Mouse (Mus musculus) forebrain, embryonic 16.5 days (tissue): ENCODE results near the gene Lrrfip1. TPM values are rescaled to one million over a fixed set of nuclear protein-coding genes. Genes with fewer than 3 reads are reported as not detected.

Source experiments
- ATAC-seq: fragments of 200-750 bp; cut with Nextera tagmentation; 2 replicates; pipeline ENCODE4 v1.8.0; 2017; ENCODE audit warnings: mild to moderate bottlenecking, moderate library complexity
- H3K27ac ChIP-seq: fragments of 300-500 bp; sonication (generic); 2 replicates; pipeline ENCODE4 v1.5.1; 2014; ENCODE audit warnings: low read length, control low read depth
- H3K27me3 ChIP-seq: fragments of 300-500 bp; sonication (generic); replicated peaks from 2 replicates; pipeline ENCODE4 v1.6.1; 2014; ENCODE audit warnings: low read length; ENCODE audit not compliant: control insufficient read depth, insufficient read depth
- H3K36me3 ChIP-seq: fragments of 300-500 bp; sonication (generic); 2 replicates; pipeline ENCODE4 v1.6.1; 2014; ENCODE audit not compliant: control insufficient read depth, insufficient read depth
- H3K4me1 ChIP-seq: fragments of 300-500 bp; sonication (generic); replicated peaks from 2 replicates; pipeline ENCODE4 v1.6.1; 2014; ENCODE audit warnings: low read length; ENCODE audit not compliant: control insufficient read depth, insufficient read depth
- H3K4me2 ChIP-seq: fragments of 300-500 bp; sonication (generic); 2 replicates; pipeline ENCODE4 v1.6.1; 2014; ENCODE audit warnings: mild to moderate bottlenecking, low read length, control low read depth
- H3K4me3 ChIP-seq: fragments of 300-500 bp; sonication (generic); replicated peaks from 2 replicates; pipeline ENCODE4 v1.5.1; 2014; ENCODE audit warnings: mild to moderate bottlenecking, low read length, control low read depth
- H3K9ac ChIP-seq: fragments of 300-500 bp; sonication (generic); replicated peaks from 2 replicates; pipeline ENCODE4 v1.6.1; 2014; ENCODE audit warnings: low read depth, low read length, control low read depth
- H3K9me3 ChIP-seq: fragments of 300-500 bp; sonication (generic); 2 replicates; pipeline ENCODE4 v1.6.1; 2016; ENCODE audit warnings: low read length; ENCODE audit not compliant: control insufficient read depth
- WGBS: fragments of 180-500 bp; shearing (Covaris S2); extraction: QIAGEN DNeasy Blood & Tissue Kit; methylation state at CpG from one replicate; pipeline ENCODE4 v1.1.7; 2014; 5-methylcytosine and 5-hydroxymethylcytosine counted together
- polyA plus RNA-seq: library from polyadenylated mRNA; unstranded; fragments of >200 nt; fragmentation: Nextera tagmentation; extraction: Ambion mirVana; gene quantifications from 2 replicates; pipeline ENCODE4 v1.2.1, GENCODE M21; 2015

Lrrfip1 gene
- polyA plus RNA-seq, 1 experiment from 2014 or later = 48.5 TPM

- WGBS = 94% methylated on average over 2 of the region's 2 CpGs
- Histone ChIP-seq H3K9me3 (no peaks in the 10 kb centered on the region), H3K9ac (no peak overlapping the region), H3K27ac (no peak overlapping the region), H3K4me2 (no peak overlapping the region), H3K4me3 (no peak overlapping the region), H3K4me1 (peaks cover 10% of the 10 kb centered on the region; the same call in 1 of the 2 replicates), H3K27me3 (no peaks in the 10 kb centered on the region), H3K36me3 (no peaks in the 10 kb centered on the region)
- no peak for ATAC-seq
Observed at GRCm38 (mm10) chr1:91066599-91066998, 68.1 kb downstream of the Lrrfip1 start.

GRCm38 (mm10) chr1:91067716-91068115, 69.2 kb downstream of the Lrrfip1 start:
- no peaks in the 10 kb centered on the region for H3K27me3 ChIP-seq
- no peak overlapping the region for H3K4me2 ChIP-seq
- 87% methylated on average over 6 of the region's 6 CpGs for WGBS
- H3K4me3 ChIP-seq = no peak overlapping the region
- no peak for ATAC-seq
- H3K36me3 ChIP-seq = no peaks in the 10 kb centered on the region
- peaks cover under 1% of the 10 kb centered on the region; the same call in 1 of the 2 replicates for H3K4me1 ChIP-seq
- no peak overlapping the region for H3K27ac ChIP-seq
- no peaks in the 10 kb centered on the region for H3K9me3 ChIP-seq
- no peak overlapping the region for H3K9ac ChIP-seq

- Histone ChIP-seq H3K4me1 (no peaks in the 10 kb centered on the region), H3K4me3 (no peak overlapping the region), H3K4me2 (no peak overlapping the region), H3K36me3 (no peaks in the 10 kb centered on the region), H3K9me3 (no peaks in the 10 kb centered on the region), H3K27ac (no peak overlapping the region), H3K27me3 (no peaks in the 10 kb centered on the region), H3K9ac (no peak overlapping the region)
- no peak for ATAC-seq
- WGBS = 92% methylated on average over 6 of the region's 6 CpGs
Observed at GRCm38 (mm10) chr1:91069575-91069974, 71.0 kb downstream of the Lrrfip1 start.

GRCm38 (mm10) chr1:91070547-91070946, 72.0 kb downstream of the Lrrfip1 start:
- no peak for ATAC-seq
- no peak overlapping the region for H3K4me2 ChIP-seq
- no peak overlapping the region for H3K4me3 ChIP-seq
- no peak overlapping the region for H3K9ac ChIP-seq
- no peak overlapping the region for H3K27ac ChIP-seq
- no peaks in the 10 kb centered on the region for H3K27me3 ChIP-seq
- H3K4me1 ChIP-seq = no peaks in the 10 kb centered on the region
- H3K9me3 ChIP-seq = no peaks in the 10 kb centered on the region
- whole genome bisulfite sequencing = 92% methylated on average over 8 of the region's 8 CpGs
- no peaks in the 10 kb centered on the region for H3K36me3 ChIP-seq

- Histone ChIP-seq H3K4me3 (no peak overlapping the region), H3K27me3 (no peaks in the 10 kb centered on the region), H3K9me3 (no peaks in the 10 kb centered on the region), H3K4me1 (no peaks in the 10 kb centered on the region), H3K4me2 (no peak overlapping the region), H3K9ac (no peak overlapping the region), H3K27ac (no peak overlapping the region), H3K36me3 (no peaks in the 10 kb centered on the region)
- 91% methylated on average over 10 of the region's 10 CpGs for WGBS
- ATAC-seq = no peak
Observed at GRCm38 (mm10) chr1:91071671-91072290, 73.2 kb downstream of the Lrrfip1 start.

- 66% methylated on average over 8 of the region's 8 CpGs for WGBS
- Histone ChIP-seq H3K27ac (no peak overlapping the region), H3K4me1 (no peaks in the 10 kb centered on the region), H3K36me3 (no peaks in the 10 kb centered on the region), H3K27me3 (no peaks in the 10 kb centered on the region), H3K9me3 (no peaks in the 10 kb centered on the region), H3K4me3 (no peak overlapping the region), H3K4me2 (no peak overlapping the region), H3K9ac (no peak overlapping the region)
- ATAC-seq = no peak
Observed at GRCm38 (mm10) chr1:91076946-91077345, 78.4 kb downstream of the Lrrfip1 start.

- Histone ChIP-seq H3K9ac (no peak overlapping the region), H3K27ac (no peak overlapping the region), H3K36me3 (no peaks in the 10 kb centered on the region), H3K9me3 (no peaks in the 10 kb centered on the region), H3K4me2 (no peak overlapping the region), H3K4me3 (no peak overlapping the region), H3K4me1 (no peaks in the 10 kb centered on the region), H3K27me3 (no peaks in the 10 kb centered on the region)
- no peak for ATAC-seq
- 89% methylated on average over 9 of the region's 9 CpGs for WGBS
Observed at GRCm38 (mm10) chr1:91077456-91077855, 78.9 kb downstream of the Lrrfip1 start.

GRCm38 (mm10) chr1:91077980-91078379, 79.4 kb downstream of the Lrrfip1 start:
- Histone ChIP-seq H3K27me3 (no peaks in the 10 kb centered on the region), H3K27ac (no peak overlapping the region), H3K36me3 (no peaks in the 10 kb centered on the region), H3K4me2 (no peak overlapping the region), H3K9ac (no peak overlapping the region), H3K4me1 (no peaks in the 10 kb centered on the region), H3K9me3 (no peaks in the 10 kb centered on the region), H3K4me3 (no peak overlapping the region)
- no peak for ATAC-seq
- 88% methylated on average over 8 of the region's 8 CpGs for WGBS

GRCm38 (mm10) chr1:91079740-91080422, 81.3 kb downstream of the Lrrfip1 start:
- H3K9ac ChIP-seq = no peak overlapping the region
- H3K27ac ChIP-seq = no peak overlapping the region
- 94% methylated on average over 10 of the region's 10 CpGs for WGBS
- H3K9me3 ChIP-seq = no peaks in the 10 kb centered on the region
- H3K4me1 ChIP-seq = no peaks in the 10 kb centered on the region
- H3K36me3 ChIP-seq = no peaks in the 10 kb centered on the region
- ATAC-seq = no peak
- H3K4me2 ChIP-seq = no peak overlapping the region
- H3K27me3 ChIP-seq = no peaks in the 10 kb centered on the region
- no peak overlapping the region for H3K4me3 ChIP-seq
